Mouse (Mus musculus): ENCODE measurements around the gene Afap1l2. TPM values are rescaled to one million over a fixed set of nuclear protein-coding genes. Genes with fewer than 3 reads are reported as not detected.

The Afap1l2 gene
- polyA plus RNA-seq, 1 experiment from 2014 or later: 22.0 TPM

GRCm38 (mm10) chr19:56983757-56984156, 24.3 kb downstream of the Afap1l2 start:
- no peak overlapping the region for H3K9ac ChIP-seq (replicated peaks; ENCODE audit: low read length)
- no peaks in the 10 kb centered on the region for H3K9me3 ChIP-seq (ENCODE audit: low read length)
- no peak overlapping the region for H3K4me3 ChIP-seq (ENCODE audit: low read length)
- peaks cover 14% of the 10 kb centered on the region; the same call in 1 of the 2 replicates for H3K4me1 ChIP-seq (ENCODE audit: insufficient read depth, low read length)
- ATAC-seq (ENCODE audit: low FRiP score, low TSS enrichment): no peak
- no peaks in the 10 kb centered on the region for H3K27me3 ChIP-seq (ENCODE audit: insufficient read depth, low read length)
- no peak overlapping the region for H3K27ac ChIP-seq (ENCODE audit: low read length)
- H3K36me3 ChIP-seq (ENCODE audit: insufficient read depth, low read length): no peaks in the 10 kb centered on the region
- WGBS: 56% methylated on average over 10 of the region's 10 CpGs
- no peak overlapping the region for H3K4me2 ChIP-seq (replicated peaks; ENCODE audit: low read depth, low read length)

GRCm38 (mm10) chr19:56981760-56982159, 26.3 kb downstream of the Afap1l2 start:
- WGBS: 61% methylated on average over 9 of the region's 9 CpGs
- H3K27ac ChIP-seq (ENCODE audit: low read length): no peak overlapping the region
- peaks cover 11% of the 10 kb centered on the region for H3K4me1 ChIP-seq (ENCODE audit: insufficient read depth, low read length)
- no peaks in the 10 kb centered on the region for H3K36me3 ChIP-seq (ENCODE audit: insufficient read depth, low read length)
- H3K9me3 ChIP-seq (ENCODE audit: low read length): no peaks in the 10 kb centered on the region
- no peak for ATAC-seq (ENCODE audit: low FRiP score, low TSS enrichment)
- H3K9ac ChIP-seq (replicated peaks; ENCODE audit: low read length): no peak overlapping the region
- H3K4me3 ChIP-seq (ENCODE audit: low read length): no peak overlapping the region
- H3K4me2 ChIP-seq (replicated peaks; ENCODE audit: low read depth, low read length): no peak overlapping the region
- no peaks in the 10 kb centered on the region for H3K27me3 ChIP-seq (ENCODE audit: insufficient read depth, low read length)

GRCm38 (mm10) chr19:56980803-56981202, 27.2 kb downstream of the Afap1l2 start:
- Histone ChIP-seq H3K4me2 (replicated peaks; ENCODE audit: low read depth, low read length) (no peak overlapping the region), H3K9me3 (ENCODE audit: low read length) (no peaks in the 10 kb centered on the region), H3K27me3 (ENCODE audit: insufficient read depth, low read length) (no peaks in the 10 kb centered on the region), H3K4me1 (ENCODE audit: insufficient read depth, low read length) (peaks cover 11% of the 10 kb centered on the region), H3K36me3 (ENCODE audit: insufficient read depth, low read length) (no peaks in the 10 kb centered on the region), H3K27ac (ENCODE audit: low read length) (no peak overlapping the region), H3K9ac (replicated peaks; ENCODE audit: low read length) (no peak overlapping the region), H3K4me3 (ENCODE audit: low read length) (no peak overlapping the region)
- WGBS: 95% methylated on average over 2 of the region's 2 CpGs
- no peak for ATAC-seq (ENCODE audit: low FRiP score, low TSS enrichment)

- Histone ChIP-seq H3K9ac (replicated peaks; ENCODE audit: low read length) (no peak overlapping the region), H3K4me1 (ENCODE audit: insufficient read depth, low read length) (peaks cover 11% of the 10 kb centered on the region), H3K27me3 (ENCODE audit: insufficient read depth, low read length) (no peaks in the 10 kb centered on the region), H3K9me3 (ENCODE audit: low read length) (no peaks in the 10 kb centered on the region), H3K4me2 (replicated peaks; ENCODE audit: low read depth, low read length) (no peak overlapping the region), H3K4me3 (ENCODE audit: low read length) (no peak overlapping the region), H3K36me3 (ENCODE audit: insufficient read depth, low read length) (no peaks in the 10 kb centered on the region), H3K27ac (ENCODE audit: low read length) (peak overlapping the region; percentile 67; the same call in 1 of the 2 replicates)
- 30% methylated on average over 19 of the region's 19 CpGs for WGBS
- peak; percentile 47 for ATAC-seq (ENCODE audit: low FRiP score, low TSS enrichment)
Measured at GRCm38 (mm10) chr19:56976962-56977948, 30.8 kb downstream of the Afap1l2 start.

GRCm38 (mm10) chr19:56976515-56976914, 31.5 kb downstream of the Afap1l2 start:
- WGBS: 94% methylated on average over 5 of the region's 5 CpGs
- Histone ChIP-seq H3K36me3 (ENCODE audit: insufficient read depth, low read length) (no peaks in the 10 kb centered on the region), H3K27ac (ENCODE audit: low read length) (no peak overlapping the region), H3K27me3 (ENCODE audit: insufficient read depth, low read length) (no peaks in the 10 kb centered on the region), H3K9me3 (ENCODE audit: low read length) (no peaks in the 10 kb centered on the region), H3K9ac (replicated peaks; ENCODE audit: low read length) (no peak overlapping the region), H3K4me2 (replicated peaks; ENCODE audit: low read depth, low read length) (no peak overlapping the region), H3K4me1 (ENCODE audit: insufficient read depth, low read length) (peaks cover 11% of the 10 kb centered on the region), H3K4me3 (ENCODE audit: low read length) (no peak overlapping the region)
- ATAC-seq (ENCODE audit: low FRiP score, low TSS enrichment): peak; percentile 40; the same call in 1 of the 2 replicates

- WGBS: 95% methylated on average over 3 of the region's 3 CpGs
Measured at GRCm38 (mm10) chr19:56975502-56975901, 32.5 kb downstream of the Afap1l2 start.

GRCm38 (mm10) chr19:56974159-56974558, 33.9 kb downstream of the Afap1l2 start:
- H3K4me2 ChIP-seq (replicated peaks; ENCODE audit: low read depth, low read length): no peak overlapping the region
- H3K9me3 ChIP-seq (ENCODE audit: low read length): no peaks in the 10 kb centered on the region
- H3K27me3 ChIP-seq (ENCODE audit: insufficient read depth, low read length): no peaks in the 10 kb centered on the region
- no peak overlapping the region for H3K27ac ChIP-seq (ENCODE audit: low read length)
- H3K9ac ChIP-seq (replicated peaks; ENCODE audit: low read length): no peak overlapping the region
- no peak for ATAC-seq (ENCODE audit: low FRiP score, low TSS enrichment)
- H3K4me3 ChIP-seq (ENCODE audit: low read length): no peak overlapping the region
- H3K36me3 ChIP-seq (ENCODE audit: insufficient read depth, low read length): no peaks in the 10 kb centered on the region
- peaks cover 11% of the 10 kb centered on the region for H3K4me1 ChIP-seq (ENCODE audit: insufficient read depth, low read length)
- WGBS: 83% methylated on average over 4 of the region's 4 CpGs

More at GRCm38 (mm10) chr19:56975502-56975901, 32.5 kb downstream of the Afap1l2 start:
- Histone ChIP-seq H3K27ac (ENCODE audit: low read length) (no peak overlapping the region), H3K27me3 (ENCODE audit: insufficient read depth, low read length) (no peaks in the 10 kb centered on the region), H3K9me3 (ENCODE audit: low read length) (no peaks in the 10 kb centered on the region), H3K4me1 (ENCODE audit: insufficient read depth, low read length) (peaks cover 11% of the 10 kb centered on the region), H3K9ac (replicated peaks; ENCODE audit: low read length) (no peak overlapping the region), H3K36me3 (ENCODE audit: insufficient read depth, low read length) (no peaks in the 10 kb centered on the region), H3K4me3 (ENCODE audit: low read length) (no peak overlapping the region), H3K4me2 (replicated peaks; ENCODE audit: low read depth, low read length) (no peak overlapping the region)
- no peak for ATAC-seq (ENCODE audit: low FRiP score, low TSS enrichment)

GRCm38 (mm10) chr19:56972768-56973167, 35.3 kb downstream of the Afap1l2 start:
- Histone ChIP-seq H3K27ac (ENCODE audit: low read length) (no peak overlapping the region), H3K27me3 (ENCODE audit: insufficient read depth, low read length) (no peaks in the 10 kb centered on the region), H3K36me3 (ENCODE audit: insufficient read depth, low read length) (no peaks in the 10 kb centered on the region), H3K4me3 (ENCODE audit: low read length) (no peak overlapping the region), H3K9ac (replicated peaks; ENCODE audit: low read length) (no peak overlapping the region), H3K4me1 (ENCODE audit: insufficient read depth, low read length) (peaks cover 8% of the 10 kb centered on the region), H3K9me3 (ENCODE audit: low read length) (no peaks in the 10 kb centered on the region), H3K4me2 (replicated peaks; ENCODE audit: low read depth, low read length) (no peak overlapping the region)
- ATAC-seq (ENCODE audit: low FRiP score, low TSS enrichment): no peak
- 84% methylated on average over 2 of the region's 2 CpGs for WGBS

GRCm38 (mm10) chr19:56971347-56971746, 36.7 kb downstream of the Afap1l2 start:
- H3K36me3 ChIP-seq (ENCODE audit: insufficient read depth, low read length): no peaks in the 10 kb centered on the region
- no peak overlapping the region for H3K4me3 ChIP-seq (ENCODE audit: low read length)
- ATAC-seq (ENCODE audit: low FRiP score, low TSS enrichment): no peak
- WGBS: 68% methylated on average over 7 of the region's 7 CpGs
- no peak overlapping the region for H3K9ac ChIP-seq (replicated peaks; ENCODE audit: low read length)
- no peak overlapping the region for H3K4me2 ChIP-seq (replicated peaks; ENCODE audit: low read depth, low read length)
- no peak overlapping the region for H3K27ac ChIP-seq (ENCODE audit: low read length)
- H3K4me1 ChIP-seq (ENCODE audit: insufficient read depth, low read length): no peaks in the 10 kb centered on the region
- no peaks in the 10 kb centered on the region for H3K27me3 ChIP-seq (ENCODE audit: insufficient read depth, low read length)
- no peaks in the 10 kb centered on the region for H3K9me3 ChIP-seq (ENCODE audit: low read length)

- Histone ChIP-seq H3K9me3 (ENCODE audit: low read length) (no peaks in the 10 kb centered on the region), H3K27me3 (ENCODE audit: insufficient read depth, low read length) (no peaks in the 10 kb centered on the region), H3K36me3 (ENCODE audit: insufficient read depth, low read length) (no peaks in the 10 kb centered on the region), H3K4me2 (replicated peaks; ENCODE audit: low read depth, low read length) (no peak overlapping the region), H3K4me1 (ENCODE audit: insufficient read depth, low read length) (peaks cover 12% of the 10 kb centered on the region), H3K27ac (ENCODE audit: low read length) (no peak overlapping the region), H3K4me3 (ENCODE audit: low read length) (no peak overlapping the region), H3K9ac (replicated peaks; ENCODE audit: low read length) (no peak overlapping the region)
- WGBS: 53% methylated on average over 5 of the region's 5 CpGs
- ATAC-seq (ENCODE audit: low FRiP score, low TSS enrichment): no peak
Measured at GRCm38 (mm10) chr19:56963876-56964275, 44.2 kb downstream of the Afap1l2 start.

All from kidney, embryonic 16.5 days (tissue).